Mouse (Mus musculus) brain, embryonic 14.5 days (tissue): Measurements from ENCODE around the gene Stx5a.

ENCODE experiments used
- CTCF ChIP-seq: fragments of 200-500 bp; IDR thresholded peaks from 2 replicates; pipeline ENCODE4 v1.5.1; 2012; ENCODE audit warnings: inconsistent platforms, mild to moderate bottlenecking, moderate library complexity, borderline replicate concordance; ENCODE audit not compliant: insufficient read depth, insufficient read length; ENCODE audit errors: extremely low read depth
- POLR2A ChIP-seq: fragments of 200-500 bp; IDR thresholded peaks from 2 replicates; pipeline ENCODE4 v1.6.1; 2012; ENCODE audit warnings: mild to moderate bottlenecking, inconsistent platforms, borderline replicate concordance; ENCODE audit not compliant: poor library complexity, insufficient read depth, insufficient read length, severe bottlenecking; ENCODE audit errors: extremely low read depth

DNA sequence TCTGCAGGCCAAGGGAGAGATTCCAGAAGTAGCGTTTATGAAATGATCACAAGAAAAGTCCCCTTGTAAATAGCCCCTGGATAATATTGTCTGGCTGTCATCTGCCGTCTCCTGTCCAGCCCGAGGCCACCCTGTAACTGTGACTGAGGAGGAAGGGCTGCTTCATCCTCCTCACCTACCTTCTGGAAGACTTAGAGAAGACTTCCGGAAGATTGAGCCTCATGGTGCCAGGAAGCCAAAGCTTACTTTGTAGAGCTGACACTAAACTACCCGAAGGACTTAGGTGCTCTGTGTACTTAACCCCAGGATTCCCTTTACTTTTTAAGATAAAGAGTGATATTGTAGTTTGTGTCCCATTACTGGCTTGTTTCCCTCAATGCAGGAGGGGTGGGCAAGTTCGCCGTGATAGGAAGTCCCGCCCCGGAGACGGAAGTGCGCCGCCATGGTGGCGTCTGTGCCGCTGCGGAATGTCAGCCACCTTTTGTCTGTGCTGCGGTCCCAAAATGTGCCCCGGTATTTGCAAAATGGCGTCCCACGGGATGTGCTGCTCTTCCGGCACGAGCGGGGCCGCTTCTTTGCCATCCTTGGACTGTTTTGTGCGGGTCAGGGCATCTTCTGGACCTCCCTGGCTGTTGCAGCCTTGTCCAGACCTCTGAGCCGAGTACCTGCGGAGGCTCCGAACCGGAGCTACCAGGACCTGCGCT is 29.5 kb downstream of the Stx5a start, which contains the start of gene Tmem223:
- TF ChIP-seq CTCF, result no peak
- peak; percentile 85; the same call in 1 of the 2 replicates for TF ChIP-seq POLR2A
